Mouse (Mus musculus) heart, embryonic 15.5 days (tissue): ENCODE data around the gene Sec16b. TPM values are rescaled to one million over a fixed set of nuclear protein-coding genes. Genes with fewer than 3 reads are reported as not detected.

Source experiments
- ATAC-seq: fragments of 200-750 bp; cut with Nextera tagmentation; replicated peaks from 2 replicates; pipeline ENCODE4 v1.8.0; 2017; ENCODE audit warnings: low read depth, moderate TSS enrichment; ENCODE audit not compliant: insufficient number of reproducible peaks, insufficient read depth, low FRiP score
- H3K27ac ChIP-seq: fragments of 300-500 bp; sonication (generic); 2 replicates; pipeline ENCODE4 v1.5.1; 2015; ENCODE audit warnings: mild to moderate bottlenecking, inconsistent platforms
- H3K27me3 ChIP-seq: fragments of 300-500 bp; sonication (generic); 2 replicates; pipeline ENCODE4 v1.6.1; 2015; ENCODE audit warnings: inconsistent platforms
- H3K36me3 ChIP-seq: fragments of 300-500 bp; sonication (generic); 2 replicates; pipeline ENCODE4 v1.6.1; 2015; ENCODE audit warnings: mild to moderate bottlenecking, inconsistent platforms
- H3K4me1 ChIP-seq: fragments of 300-500 bp; sonication (generic); replicated peaks from 2 replicates; pipeline ENCODE4 v1.6.1; 2015; ENCODE audit warnings: inconsistent platforms
- H3K4me2 ChIP-seq: fragments of 300-500 bp; sonication (generic); 2 replicates; pipeline ENCODE4 v1.6.1; 2015; ENCODE audit warnings: inconsistent platforms, mild to moderate bottlenecking, moderate library complexity
- H3K4me3 ChIP-seq: fragments of 300-500 bp; sonication (generic); 2 replicates; pipeline ENCODE4 v1.5.1; 2015; ENCODE audit warnings: mild to moderate bottlenecking, inconsistent platforms
- H3K9ac ChIP-seq: fragments of 300-500 bp; sonication (generic); 2 replicates; pipeline ENCODE4 v1.6.1; 2015; ENCODE audit warnings: mild to moderate bottlenecking, inconsistent platforms
- H3K9me3 ChIP-seq: fragments of 300-500 bp; sonication (generic); replicated peaks from 2 replicates; pipeline ENCODE4 v1.6.1; 2016; ENCODE audit warnings: inconsistent platforms
- WGBS: fragments of 180-500 bp; shearing (Covaris S2); methylation state at CpG from one replicate; pipeline ENCODE4 v1.1.7; 2015; ENCODE audit warnings: mixed read lengths; 5-methylcytosine and 5-hydroxymethylcytosine counted together
- polyA plus RNA-seq: library from polyadenylated mRNA; unstranded; fragments of >200 nt; fragmentation: Nextera tagmentation; extraction: Ambion mirVana; gene quantifications from 2 replicates; pipeline ENCODE4 v1.2.1, GENCODE M21; 2015

Sec16b gene
- polyA plus RNA-seq, 1 experiment from 2014 or later: 1.0 TPM

DNA sequence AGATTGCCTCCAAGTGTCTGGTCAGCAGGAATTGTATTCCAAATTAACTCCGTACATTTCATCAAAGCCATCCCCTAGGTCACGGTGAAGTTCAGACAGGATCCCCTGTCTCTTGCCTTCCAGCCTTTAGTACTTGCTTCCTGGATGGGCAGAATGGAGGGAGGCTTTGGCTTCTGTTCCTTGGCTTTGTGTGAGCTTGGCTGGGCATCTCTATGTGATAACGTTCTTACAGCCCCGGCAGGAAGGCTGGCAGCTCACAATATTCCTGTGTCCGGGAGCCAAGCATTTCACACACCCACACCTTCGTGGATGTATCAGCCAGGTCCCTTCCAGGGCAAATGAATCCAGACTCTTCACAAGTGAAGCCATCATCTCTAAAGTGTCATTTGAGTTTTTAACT is 53.5 kb downstream of the Sec16b start:
- Histone ChIP-seq H3K4me3 (no peak overlapping the region), H3K27ac (no peak overlapping the region), H3K9ac (no peak overlapping the region), H3K4me1 (peaks cover 2% of the 10 kb centered on the region; the same call in 1 of the 2 replicates), H3K9me3 (no peaks in the 10 kb centered on the region), H3K27me3 (peaks cover 10% of the 10 kb centered on the region; the same call in 1 of the 2 replicates), H3K4me2 (no peak overlapping the region), H3K36me3 (no peaks in the 10 kb centered on the region)
- WGBS: 63% methylated on average over 6 of the region's 6 CpGs
- ATAC-seq: no peak

GRCm38 (mm10) chr1:157560654-157561386 is 54.3 kb downstream of the Sec16b start:
- H3K27ac ChIP-seq: no peak overlapping the region
- peak; percentile 35; the same call in 1 of the 2 replicates for ATAC-seq
- H3K9ac ChIP-seq: no peak overlapping the region
- H3K4me2 ChIP-seq: no peak overlapping the region
- H3K36me3 ChIP-seq: no peaks in the 10 kb centered on the region
- 14% methylated on average over 8 of the region's 8 CpGs for WGBS
- H3K4me3 ChIP-seq: no peak overlapping the region
- no peaks in the 10 kb centered on the region for H3K9me3 ChIP-seq
- H3K4me1 ChIP-seq: no peaks in the 10 kb centered on the region
- peaks cover 6% of the 10 kb centered on the region; the same call in 1 of the 2 replicates for H3K27me3 ChIP-seq

- H3K9ac ChIP-seq: no peak overlapping the region
- WGBS: 84% methylated on average over 8 of the region's 8 CpGs
- no peak for ATAC-seq
Observed at GRCm38 (mm10) chr1:157567819-157568218, 61.3 kb downstream of the Sec16b start.

GRCm38 (mm10) chr1:157569263-157570090 is 62.9 kb downstream of the Sec16b start:
- H3K4me1 ChIP-seq: no peaks in the 10 kb centered on the region
- H3K4me3 ChIP-seq: no peak overlapping the region
- 73% methylated on average over 5 of the region's 5 CpGs for WGBS
- H3K27me3 ChIP-seq: no peaks in the 10 kb centered on the region
- H3K27ac ChIP-seq: no peak overlapping the region
- H3K9me3 ChIP-seq: no peaks in the 10 kb centered on the region
- no peak overlapping the region for H3K9ac ChIP-seq
- H3K4me2 ChIP-seq: no peak overlapping the region
- no peaks in the 10 kb centered on the region for H3K36me3 ChIP-seq
- ATAC-seq: no peak

More at GRCm38 (mm10) chr1:157567819-157568218, 61.3 kb downstream of the Sec16b start:
- Histone ChIP-seq H3K36me3 (no peaks in the 10 kb centered on the region), H3K27ac (no peak overlapping the region), H3K27me3 (no peaks in the 10 kb centered on the region), H3K4me1 (no peaks in the 10 kb centered on the region), H3K9me3 (no peaks in the 10 kb centered on the region), H3K4me2 (no peak overlapping the region), H3K4me3 (no peak overlapping the region)

DNA sequence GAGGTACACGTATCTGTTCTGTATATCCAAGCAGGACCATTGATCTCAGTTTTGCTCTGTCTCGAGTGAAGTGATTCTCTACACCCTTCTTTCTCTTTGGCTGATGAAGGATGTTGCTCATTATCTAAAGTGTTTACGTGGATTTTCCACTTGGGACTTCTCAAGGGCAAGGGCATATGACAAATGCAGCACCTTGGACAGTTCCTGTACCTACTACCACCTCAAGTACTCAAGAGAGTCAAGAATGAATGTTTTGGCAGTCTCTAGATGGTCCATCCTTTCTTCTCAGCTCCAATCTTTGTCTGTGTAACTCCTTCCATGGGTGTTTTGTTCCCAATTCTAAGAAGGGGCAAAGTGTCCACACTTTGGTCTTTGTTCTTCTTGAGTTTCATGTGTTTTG is 68.8 kb downstream of the Sec16b start:
- no peaks in the 10 kb centered on the region for H3K36me3 ChIP-seq
- H3K9me3 ChIP-seq: no peaks in the 10 kb centered on the region
- H3K27me3 ChIP-seq: no peaks in the 10 kb centered on the region
- no peak overlapping the region for H3K27ac ChIP-seq
- no peak overlapping the region for H3K4me2 ChIP-seq
- no peaks in the 10 kb centered on the region for H3K4me1 ChIP-seq
- 69% methylated on average over 3 of the region's 3 CpGs for WGBS
- no peak overlapping the region for H3K4me3 ChIP-seq
- no peak overlapping the region for H3K9ac ChIP-seq
- no peak for ATAC-seq

DNA sequence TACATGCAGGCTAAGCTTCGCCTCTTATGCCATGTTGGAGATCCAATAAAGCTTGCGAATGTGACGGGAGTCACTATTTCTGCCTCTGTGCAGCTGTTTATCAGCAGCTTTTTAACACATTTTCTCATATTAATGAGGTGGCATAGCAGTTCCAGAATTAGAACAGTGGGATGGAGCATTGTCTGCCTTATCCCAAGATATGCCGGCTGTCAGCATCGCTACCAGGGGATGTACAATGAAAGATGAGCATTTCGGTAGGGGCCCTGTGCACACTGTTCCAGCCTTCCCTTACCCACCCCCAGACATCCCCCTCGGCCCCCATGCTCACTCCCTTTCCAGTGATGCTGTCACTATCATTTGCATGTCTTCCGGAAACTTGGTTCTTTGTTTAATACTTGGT is 71.8 kb downstream of the Sec16b start:
- WGBS: 72% methylated on average over 8 of the region's 8 CpGs
- H3K36me3 ChIP-seq: no peaks in the 10 kb centered on the region
- no peaks in the 10 kb centered on the region for H3K27me3 ChIP-seq
- ATAC-seq: no peak
- H3K4me2 ChIP-seq: no peak overlapping the region
- H3K27ac ChIP-seq: no peak overlapping the region
- H3K4me3 ChIP-seq: no peak overlapping the region
- H3K9ac ChIP-seq: no peak overlapping the region
- H3K9me3 ChIP-seq: no peaks in the 10 kb centered on the region
- H3K4me1 ChIP-seq: no peaks in the 10 kb centered on the region

DNA sequence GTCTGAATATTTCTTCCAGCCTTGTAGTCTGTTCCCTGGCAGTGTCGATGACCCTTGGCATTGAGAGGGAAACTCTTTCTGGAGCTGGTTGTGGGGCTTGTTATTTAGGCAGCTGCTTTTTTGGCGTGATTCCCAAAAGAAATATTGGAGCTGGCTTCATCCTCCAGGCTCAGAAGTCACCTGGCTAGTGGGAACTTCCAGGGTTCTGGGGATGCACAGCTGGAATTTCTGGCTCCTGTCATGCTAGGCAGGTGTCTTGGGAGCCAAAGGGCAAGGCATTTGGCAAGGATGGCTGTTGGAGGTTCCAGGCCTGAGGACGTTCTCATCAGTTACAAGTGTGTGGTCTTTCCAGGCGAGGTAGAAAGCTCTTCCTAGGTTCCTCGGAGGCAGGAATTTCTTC is 80.0 kb downstream of the Sec16b start:
- ATAC-seq: no peak
- no peaks in the 10 kb centered on the region for H3K27me3 ChIP-seq
- 62% methylated on average over 5 of the region's 5 CpGs for WGBS

DNA sequence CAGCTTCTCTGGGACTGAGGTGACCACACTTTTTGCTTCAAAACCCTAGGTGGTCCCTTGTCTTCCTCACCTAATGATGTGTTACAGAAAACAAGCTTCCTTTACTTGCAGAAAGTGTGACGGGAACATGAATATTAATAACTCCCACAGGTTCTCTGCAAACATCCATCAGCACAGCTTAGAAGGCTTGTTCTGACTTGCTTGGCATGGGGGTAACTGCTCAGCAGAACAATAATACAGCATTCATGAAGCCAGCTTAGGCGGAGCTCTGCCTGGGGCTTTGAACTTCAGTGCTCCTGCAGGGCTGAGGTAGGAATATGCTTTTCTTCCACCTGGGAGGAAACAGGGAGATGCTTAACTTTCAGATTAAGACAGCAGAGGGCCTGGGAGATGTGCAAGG is 85.5 kb downstream of the Sec16b start:
- WGBS: 58% methylated on average over 2 of the region's 2 CpGs
- no peak overlapping the region for H3K4me3 ChIP-seq
- H3K36me3 ChIP-seq: no peaks in the 10 kb centered on the region
- no peak overlapping the region for H3K9ac ChIP-seq
- H3K4me2 ChIP-seq: no peak overlapping the region
- no peak overlapping the region for H3K27ac ChIP-seq
- H3K27me3 ChIP-seq: no peaks in the 10 kb centered on the region
- H3K9me3 ChIP-seq: no peaks in the 10 kb centered on the region
- no peaks in the 10 kb centered on the region for H3K4me1 ChIP-seq
- ATAC-seq: no peak

More for the DNA sequence above, 80.0 kb downstream of the Sec16b start:
- no peak overlapping the region for H3K4me2 ChIP-seq
- H3K4me3 ChIP-seq: no peak overlapping the region
- H3K9ac ChIP-seq: no peak overlapping the region
- H3K36me3 ChIP-seq: no peaks in the 10 kb centered on the region
- no peaks in the 10 kb centered on the region for H3K4me1 ChIP-seq
- H3K27ac ChIP-seq: no peak overlapping the region
- no peaks in the 10 kb centered on the region for H3K9me3 ChIP-seq

DNA sequence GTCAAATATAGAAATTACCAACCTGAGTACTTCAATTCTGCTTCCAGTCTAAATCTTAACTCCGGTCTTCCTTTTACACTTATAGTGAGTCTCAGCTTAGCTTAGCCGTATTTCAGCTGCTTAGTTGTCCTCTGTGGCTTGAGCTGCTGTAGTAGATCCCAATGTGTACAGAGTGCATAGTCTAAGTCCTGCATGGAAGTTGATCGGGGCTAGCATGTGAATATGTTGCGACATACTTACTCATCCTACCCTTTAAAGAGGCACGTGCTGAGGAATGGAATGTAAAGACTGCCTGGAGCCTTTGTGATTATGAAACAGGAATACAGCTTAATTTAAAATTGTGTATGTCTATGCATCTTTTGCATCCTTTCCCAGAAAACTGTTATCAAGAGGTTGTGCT is 88.0 kb downstream of the Sec16b start:
- H3K4me2 ChIP-seq: no peak overlapping the region
- no peak overlapping the region for H3K27ac ChIP-seq
- WGBS: 72% methylated on average over 5 of the region's 5 CpGs
- no peak overlapping the region for H3K9ac ChIP-seq
- no peaks in the 10 kb centered on the region for H3K4me1 ChIP-seq
- no peak overlapping the region for H3K4me3 ChIP-seq
- H3K36me3 ChIP-seq: no peaks in the 10 kb centered on the region
- H3K27me3 ChIP-seq: no peaks in the 10 kb centered on the region
- H3K9me3 ChIP-seq: no peaks in the 10 kb centered on the region
- no peak for ATAC-seq

DNA sequence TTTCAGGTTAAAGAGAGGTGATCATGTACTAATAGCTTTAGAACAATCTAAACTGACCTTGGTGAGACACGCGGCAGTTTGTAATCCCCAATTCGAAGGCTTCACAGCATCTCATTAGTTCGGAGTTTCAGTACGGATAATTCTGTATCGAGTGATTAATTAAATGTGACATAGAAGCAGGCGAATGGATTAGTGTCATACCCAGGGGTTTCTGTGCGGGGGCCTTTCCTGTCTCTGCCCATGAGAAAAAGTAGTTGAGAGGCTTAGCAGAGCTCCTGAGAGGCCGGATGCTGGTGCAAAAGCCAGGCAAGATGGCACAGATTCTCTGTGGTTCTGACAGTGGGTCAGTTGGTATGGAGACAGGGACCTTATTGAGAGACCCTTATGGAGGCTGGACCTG is 88.6 kb downstream of the Sec16b start:
- Histone ChIP-seq H3K4me3 (no peak overlapping the region), H3K36me3 (no peaks in the 10 kb centered on the region), H3K9ac (no peak overlapping the region), H3K9me3 (no peaks in the 10 kb centered on the region), H3K27me3 (no peaks in the 10 kb centered on the region), H3K27ac (no peak overlapping the region), H3K4me1 (no peaks in the 10 kb centered on the region), H3K4me2 (no peak overlapping the region)
- ATAC-seq: no peak
- WGBS: 82% methylated on average over 9 of the region's 9 CpGs

GRCm38 (mm10) chr1:157604513-157604912 is 98.0 kb downstream of the Sec16b start:
- no peaks in the 10 kb centered on the region for H3K9me3 ChIP-seq
- no peak overlapping the region for H3K4me2 ChIP-seq
- H3K27ac ChIP-seq: no peak overlapping the region
- ATAC-seq: no peak
- no peak overlapping the region for H3K4me3 ChIP-seq
- H3K27me3 ChIP-seq: 0 out of 2 replicates have a peak, but pooled peaks cover 4% of the 10 kb centered on the region
- H3K9ac ChIP-seq: no peak overlapping the region
- no peaks in the 10 kb centered on the region for H3K4me1 ChIP-seq
- H3K36me3 ChIP-seq: no peaks in the 10 kb centered on the region
- 26% methylated on average over 5 of the region's 5 CpGs for WGBS
